In genomic region chr7:27255721-27256120, GRCm38 (mm10) we compare ENCODE assay signal across 8 mouse cellular contexts. TPM values are rescaled to one million over a fixed set of nuclear protein-coding genes. Genes with fewer than 3 reads are reported as not detected.
DNase-seq lines count a peak whose midpoint lies in the region; ATAC-seq and TF ChIP-seq lines count a peak whose summit lies in the region.

No protein-coding gene starts in this region.

- H3K27ac ChIP-seq in ES-Bruce4 (ENCODE audit: insufficient read depth, low read length) = no peak overlapping the region
- peak overlapping the region; percentile 97; the same call in 1 of the 2 replicates for H3K27ac ChIP-seq in hindbrain, postnatal 0 days
- no peak overlapping the region for H3K27ac ChIP-seq in forebrain, embryonic 15.5 days (replicated peaks)

- peaks cover 4% of the 10 kb centered on the region for H3K4me1 ChIP-seq in ES-Bruce4 (ENCODE audit: control insufficient read depth, insufficient read depth, low read length)
- H3K4me1 ChIP-seq in hindbrain, postnatal 0 days (ENCODE audit: insufficient read depth, low read length) = peaks cover 7% of the 10 kb centered on the region; the same call in 1 of the 2 replicates
- H3K4me1 ChIP-seq in forebrain, embryonic 15.5 days = peaks cover 34% of the 10 kb centered on the region

- peak; percentile 58 for TF ChIP-seq CTCF in ES-Bruce4 (IDR thresholded peaks at IDR 0.05; ENCODE audit: low read depth, low read length)
- peak; percentile 56 for TF ChIP-seq CTCF in hindbrain, postnatal 0 days (IDR thresholded peaks at IDR 0.05; ENCODE audit: low read depth)

- no peaks in the 10 kb centered on the region for H3K36me3 ChIP-seq in ES-Bruce4 (ENCODE audit: control insufficient read depth, insufficient read depth, low read length, poor library complexity, severe bottlenecking)
- H3K36me3 ChIP-seq in hindbrain, postnatal 0 days (ENCODE audit: insufficient read depth, low read length) = no peaks in the 10 kb centered on the region
- H3K36me3 ChIP-seq in forebrain, embryonic 15.5 days = peaks cover 11% of the 10 kb centered on the region

- DNase-seq in heart, postnatal 4 days = peak; percentile 44
- DNase-seq in heart, postnatal 25 days (ENCODE audit: low spot score) = no peak
- peak; percentile 23 for DNase-seq in 3134 (ENCODE audit: extremely low read depth, insufficient read length, low spot score)
- DNase-seq in hindbrain, postnatal 0 days (ENCODE audit: low spot score) = no peak
- DNase-seq in frontal cortex, postnatal 10 days (ENCODE audit: low spot score in 2 of 2) = no peak
- no peak for DNase-seq in right cerebral cortex, postnatal 36 days (ENCODE audit: low spot score in 2 of 2)

- 74% methylated on average over 3 of the region's 3 CpGs for WGBS in hindbrain, postnatal 0 days
- 80% methylated on average over 3 of the region's 3 CpGs for WGBS in forebrain, embryonic 15.5 days

- H3K27me3 ChIP-seq in ES-Bruce4 (ENCODE audit: control insufficient read depth, insufficient read depth, low read length, poor library complexity, severe bottlenecking) = no peaks in the 10 kb centered on the region
- no peaks in the 10 kb centered on the region for H3K27me3 ChIP-seq in hindbrain, postnatal 0 days (ENCODE audit: insufficient read depth, low read length)
- no peaks in the 10 kb centered on the region for H3K27me3 ChIP-seq in forebrain, embryonic 15.5 days

- H3K4me2 ChIP-seq in hindbrain, postnatal 0 days (ENCODE audit: low read depth, low read length) = no peak overlapping the region
- H3K4me2 ChIP-seq in forebrain, embryonic 15.5 days (replicated peaks) = no peak overlapping the region

- no peak overlapping the region for H3K4me3 ChIP-seq in ES-Bruce4 (ENCODE audit: low read depth, low read length)
- no peak overlapping the region for H3K4me3 ChIP-seq in hindbrain, postnatal 0 days (ENCODE audit: low read length)
- no peak overlapping the region for H3K4me3 ChIP-seq in forebrain, embryonic 15.5 days

- no peak for TF ChIP-seq EP300 in ES-Bruce4 (IDR thresholded peaks at IDR 0.05; ENCODE audit: insufficient read depth, low read depth, low read length)

- ATAC-seq in hindbrain, postnatal 0 days = no peak
- no peak for ATAC-seq in forebrain, embryonic 15.5 days (replicated peaks)

- no peaks in the 10 kb centered on the region for H3K9me3 ChIP-seq in ES-Bruce4 (replicated peaks; ENCODE audit: control insufficient read depth, insufficient read depth, low read length, poor library complexity, severe bottlenecking)
- H3K9me3 ChIP-seq in hindbrain, postnatal 0 days (ENCODE audit: low read length) = no peaks in the 10 kb centered on the region
- H3K9me3 ChIP-seq in forebrain, embryonic 15.5 days = no peaks in the 10 kb centered on the region

- intact Hi-C loops in heart, postnatal 25 days (cut with DNase I) = no loop called here

- TF ChIP-seq POLR2A in ES-Bruce4 (IDR thresholded peaks at IDR 0.05; ENCODE audit: insufficient read depth, low read length) = no peak

- H3K9ac ChIP-seq in ES-Bruce4 (ENCODE audit: low read depth, poor library complexity, severe bottlenecking) = no peak overlapping the region
- no peak overlapping the region for H3K9ac ChIP-seq in hindbrain, postnatal 0 days (replicated peaks; ENCODE audit: low read length)
- no peak overlapping the region for H3K9ac ChIP-seq in forebrain, embryonic 15.5 days (replicated peaks)

RNA-seq across cellular contexts. Expression of gene Numbl, which starts 2.5 kb away (rescaled TPM):
- 10 to 100 TPM; 11.5 to 12.1 TPM for total RNA-seq in heart, postnatal 4 days (2021)
- total RNA-seq in heart, postnatal 25 days (2021) = 1 to 10 TPM; 4.5 to 5.3 TPM
- polyA plus RNA-seq in ES-Bruce4 (2011; ENCODE audit: insufficient read depth, insufficient read length, low read depth, missing spikeins) = 32.9 and 38.5 TPM in 2 replicates
- total RNA-seq in hindbrain, postnatal 0 days (2014; rRNA removed) = 140 and 161 TPM in 2 replicates
- 55.9 and 59.5 TPM in 2 replicates for polyA plus RNA-seq in hindbrain, postnatal 0 days (2015; fragmentation: Nextera tagmentation; extraction: Ambion mirVana)
- polyA plus RNA-seq in forebrain, embryonic 15.5 days (2015; fragmentation: Nextera tagmentation; extraction: Ambion mirVana) = 47.2 and 49.0 TPM in 2 replicates

RNA-seq across cellular contexts. Expression of gene Coq8b, which starts 22.9 kb away (rescaled TPM):
- total RNA-seq in heart, postnatal 4 days (2021) = 10 to 100 TPM; 10.2 to 11.2 TPM
- total RNA-seq in heart, postnatal 25 days (2021) = 1 to 10 TPM; 7.3 to 8.1 TPM
- polyA plus RNA-seq in ES-Bruce4 (2011; ENCODE audit: insufficient read depth, insufficient read length, low read depth, missing spikeins) = 7.8 and 10.9 TPM in 2 replicates
- 26.5 and 27.6 TPM in 2 replicates for total RNA-seq in hindbrain, postnatal 0 days (2014; rRNA removed)
- 16.7 and 20.4 TPM in 2 replicates for polyA plus RNA-seq in hindbrain, postnatal 0 days (2015; fragmentation: Nextera tagmentation; extraction: Ambion mirVana)
- polyA plus RNA-seq in forebrain, embryonic 15.5 days (2015; fragmentation: Nextera tagmentation; extraction: Ambion mirVana) = 26.1 and 27.8 TPM in 2 replicates

RNA-seq across cellular contexts. Expression of gene Itpkc, which starts 27.3 kb away (rescaled TPM):
- 1 to 10 TPM; 4.6 to 5.3 TPM for total RNA-seq in heart, postnatal 4 days (2021)
- total RNA-seq in heart, postnatal 25 days (2021) = 1 to 10 TPM; 4.4 to 4.7 TPM
- polyA plus RNA-seq in ES-Bruce4 (2011; ENCODE audit: insufficient read depth, insufficient read length, low read depth, missing spikeins) = 10.7 and 11.3 TPM in 2 replicates
- total RNA-seq in hindbrain, postnatal 0 days (2014; rRNA removed) = 14.3 and 18.8 TPM in 2 replicates
- 3.3 and 4.0 TPM in 2 replicates for polyA plus RNA-seq in hindbrain, postnatal 0 days (2015; fragmentation: Nextera tagmentation; extraction: Ambion mirVana)
- 6.8 and 7.1 TPM in 2 replicates for polyA plus RNA-seq in forebrain, embryonic 15.5 days (2015; fragmentation: Nextera tagmentation; extraction: Ambion mirVana)

RNA-seq across cellular contexts. Expression of gene Snrpa, which starts 59.6 kb away (rescaled TPM):
- total RNA-seq in heart, postnatal 4 days (2021) = 10 to 100 TPM; 64.8 to 69.5 TPM
- total RNA-seq in heart, postnatal 25 days (2021) = 10 to 100 TPM; 40.0 to 42.5 TPM
- polyA plus RNA-seq in ES-Bruce4 (2011; ENCODE audit: insufficient read depth, insufficient read length, low read depth, missing spikeins) = 228 and 239 TPM in 2 replicates
- 128 and 131 TPM in 2 replicates for total RNA-seq in hindbrain, postnatal 0 days (2014; rRNA removed)
- 142 and 147 TPM in 2 replicates for polyA plus RNA-seq in hindbrain, postnatal 0 days (2015; fragmentation: Nextera tagmentation; extraction: Ambion mirVana)
- polyA plus RNA-seq in forebrain, embryonic 15.5 days (2015; fragmentation: Nextera tagmentation; extraction: Ambion mirVana) = 228 and 236 TPM in 2 replicates

Comparison
In these comparisons a context has a peak if more than half of its experiments do, and no peak if none do; other contexts are left out.
1. DNase-seq: peak in heart, postnatal 4 days (single experiment) and 3134 (single experiment); none in heart, postnatal 25 days (single experiment), hindbrain, postnatal 0 days (single experiment), frontal cortex, postnatal 10 days (0 of 2) and right cerebral cortex, postnatal 36 days (0 of 2).
2. RNA of gene Numbl, which starts 2.5 kb away (total RNA-seq): 140 to 161 TPM in hindbrain, postnatal 0 days; 11.5 to 12.1 TPM in heart, postnatal 4 days and 4.5 to 5.3 TPM in heart, postnatal 25 days; every median in the first group is over 10 times any median in the second.